ENCODE assay signal across 22 mouse cellular contexts in the genomic region with DNA sequence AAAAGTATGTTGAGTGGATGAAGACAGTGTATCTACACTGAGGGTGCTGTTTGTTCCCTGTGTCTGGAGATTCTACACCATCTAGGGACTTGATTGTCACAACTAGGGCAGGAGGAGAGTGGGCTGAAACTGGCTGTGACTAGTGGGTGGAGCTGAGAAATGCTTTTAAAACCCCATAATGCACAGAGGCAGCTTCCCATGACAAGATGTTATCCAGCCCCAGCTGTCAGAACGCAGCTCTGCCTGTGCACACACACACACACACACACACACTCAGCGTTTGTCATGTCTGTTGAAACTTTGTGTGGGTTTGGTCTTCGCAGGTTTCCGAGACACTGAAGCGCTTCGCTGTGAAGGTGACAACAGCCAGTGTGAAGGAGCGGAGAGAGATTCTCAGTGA. TPM values are rescaled to one million over a fixed set of nuclear protein-coding genes. Genes with fewer than 3 reads are reported as not detected.
A peak's percentile ranks its signal among the peaks of the same experiment; 100 is the strongest.
DNase-seq lines count a peak whose midpoint lies in the region; ATAC-seq and TF ChIP-seq lines count a peak whose summit lies in the region.
"Had no signal": no experiment of that assay in that cellular context is flagged by ENCODE, and none has a peak within 500 bp of the region (broad histone marks: within the 10 kb centered on the region; RNA-seq: fewer than 3 reads in every experiment).

No protein-coding gene starts in this region.

- TF ChIP-seq POLR2A in lung, adult 2 months (IDR thresholded peaks at IDR 0.05; ENCODE audit: borderline replicate concordance, extremely low read depth, low read depth, low read length) = no peak

- no peak overlapping the region for H3K27ac ChIP-seq in left cerebral cortex, adult 2 months
- no peak overlapping the region for H3K27ac ChIP-seq in intestine, embryonic 16.5 days (ENCODE audit: low read length)
- no peak overlapping the region for H3K27ac ChIP-seq in embryonic facial prominence, embryonic 10.5 days (replicated peaks)
- H3K27ac ChIP-seq: embryonic facial prominence, embryonic 15.5 days; heart, adult 2 months; limb, embryonic 10.5 days; liver, embryonic 14.5 days; stomach, embryonic 15.5 days had no signal

- no peaks in the 10 kb centered on the region for H3K9me3 ChIP-seq in intestine, embryonic 16.5 days (ENCODE audit: control insufficient read depth, low read length)
- H3K9me3 ChIP-seq in embryonic facial prominence, embryonic 10.5 days = no peaks in the 10 kb centered on the region
- H3K9me3 ChIP-seq: embryonic facial prominence, embryonic 15.5 days; limb, embryonic 10.5 days; megakaryocyte, embryonic 14.5 days; stomach, embryonic 15.5 days had no signal

- H3K9ac ChIP-seq in intestine, embryonic 16.5 days (ENCODE audit: low read depth, low read length) = no peak overlapping the region
- H3K9ac ChIP-seq: embryonic facial prominence, embryonic 15.5 days; liver, embryonic 14.5 days; stomach, embryonic 15.5 days had no signal

- DNase-seq in layer of hippocampus, adult 11-12 months (ENCODE audit: low spot score) = peak; percentile 66
- DNase-seq in layer of hippocampus, adult 9-10 months (ENCODE audit: low spot score) = no peak
- peak; percentile 32 to 57 for DNase-seq in frontal cortex, postnatal 25 days (ENCODE audit: low spot score in 2 of 2)
- DNase-seq in left cerebral cortex, adult 2 months (ENCODE audit: extremely low spot score in 1 of 2, low spot score in 2 of 2) = peak; percentile 54 to 73
- DNase-seq in right cerebral cortex, postnatal 36 days (ENCODE audit: low spot score in 2 of 2) = peak; percentile 75 to 85
- DNase-seq in embryonic facial prominence, embryonic 10.5 days (ENCODE audit: low spot score) = no peak
- DNase-seq in lung, adult 2 months = no peak
- DNase-seq: B cell, adult 2 months; cerebellum, adult 11-12 months; gastrocnemius, postnatal 10 days; heart, adult 2 months; heart, postnatal 10 days; lung, postnatal 10 days; spleen, adult 18-20 months; thymus, postnatal 36 days had no signal

- WGBS in intestine, embryonic 16.5 days = 84% methylated on average over 7 of the region's 7 CpGs
- 97% methylated on average over 7 of the region's 7 CpGs for WGBS in embryonic facial prominence, embryonic 10.5 days
- 89% methylated on average over 7 of the region's 7 CpGs for WGBS in lung, adult 2 months

- no peak for ATAC-seq in intestine, embryonic 16.5 days
- ATAC-seq: inflammation-experienced regulatory T-cells, adult 6 months had no signal

- no peaks in the 10 kb centered on the region for H3K27me3 ChIP-seq in intestine, embryonic 16.5 days (replicated peaks; ENCODE audit: control insufficient read depth, insufficient read depth, low read length)
- no peaks in the 10 kb centered on the region for H3K27me3 ChIP-seq in embryonic facial prominence, embryonic 10.5 days (replicated peaks; ENCODE audit: low read depth, poor library complexity, severe bottlenecking)
- H3K27me3 ChIP-seq: embryonic facial prominence, embryonic 15.5 days; megakaryocyte, embryonic 14.5 days; stomach, embryonic 15.5 days had no signal

- no peak overlapping the region for H3K4me2 ChIP-seq in intestine, embryonic 16.5 days (ENCODE audit: low read depth, low read length)
- H3K4me2 ChIP-seq: embryonic facial prominence, embryonic 15.5 days; stomach, embryonic 15.5 days had no signal

- H3K36me3 ChIP-seq in intestine, embryonic 16.5 days (ENCODE audit: control insufficient read depth, insufficient read depth, low read length) = peaks cover 4% of the 10 kb centered on the region; the same call in 1 of the 2 replicates
- peaks cover 65% of the 10 kb centered on the region for H3K36me3 ChIP-seq in embryonic facial prominence, embryonic 10.5 days (replicated peaks)

- H3K4me1 ChIP-seq in intestine, embryonic 16.5 days (ENCODE audit: control insufficient read depth, insufficient read depth, low read length) = peaks cover 9% of the 10 kb centered on the region
- H3K4me1 ChIP-seq in embryonic facial prominence, embryonic 10.5 days = peaks cover 32% of the 10 kb centered on the region
- peaks cover 14% of the 10 kb centered on the region for H3K4me1 ChIP-seq in lung, adult 2 months (ENCODE audit: control insufficient read depth, insufficient read depth, low read length)

- intact Hi-C loops in left cerebral cortex, adult 2 months (cut with DNase I) = loop anchor here (5.0 to 10.0 kb wide), 2 partner anchors 41 to 154 kb away; no protein-coding TSS in a partner anchor

- H3K4me3 ChIP-seq in left cerebral cortex, adult 2 months = no peak overlapping the region
- H3K4me3 ChIP-seq in intestine, embryonic 16.5 days (ENCODE audit: low read length) = no peak overlapping the region
- no peak overlapping the region for H3K4me3 ChIP-seq in embryonic facial prominence, embryonic 10.5 days
- H3K4me3 ChIP-seq in lung, adult 2 months (replicated peaks; ENCODE audit: extremely low read depth, low read depth, low read length) = no peak overlapping the region
- H3K4me3 ChIP-seq: embryonic facial prominence, embryonic 15.5 days; heart, adult 2 months; limb, embryonic 10.5 days; megakaryocyte, embryonic 14.5 days; stomach, embryonic 15.5 days had no signal

- TF ChIP-seq CTCF in left cerebral cortex, adult 2 months (IDR thresholded peaks at IDR 0.05) = no peak
- TF ChIP-seq CTCF in lung, adult 2 months (IDR thresholded peaks at IDR 0.05; ENCODE audit: insufficient read depth, low read length) = no peak

RNA-seq across cellular contexts. Expression of a gene that starts 6.0 kb away (rescaled TPM):
- total RNA-seq in left cerebral cortex, adult 2 months (2021) = 10 to 100 TPM; 70.7 to 73.2 TPM
- 25.5 and 26.3 TPM in 2 replicates for polyA plus RNA-seq in intestine, embryonic 16.5 days (2015; fragmentation: Nextera tagmentation; extraction: Ambion mirVana)
- 65.0 and 65.1 TPM in 2 replicates for polyA plus RNA-seq in embryonic facial prominence, embryonic 10.5 days (2016; fragmentation: Nextera tagmentation; extraction: Ambion mirVana)
- polyA plus RNA-seq in lung, adult 2 months (2012; rRNA removed) = 36.8 and 52.8 TPM in 2 replicates

RNA-seq across cellular contexts. Expression of a gene that starts 11.8 kb away (rescaled TPM):
- total RNA-seq in left cerebral cortex, adult 2 months (2021) = 100 to 1,000 TPM; 183 to 187 TPM
- polyA plus RNA-seq in intestine, embryonic 16.5 days (2015; fragmentation: Nextera tagmentation; extraction: Ambion mirVana) = 1,506 and 1,615 TPM in 2 replicates
- polyA plus RNA-seq in embryonic facial prominence, embryonic 10.5 days (2016; fragmentation: Nextera tagmentation; extraction: Ambion mirVana) = 1,413 and 1,489 TPM in 2 replicates
- polyA plus RNA-seq in lung, adult 2 months (2012; rRNA removed) = 1,185 and 1,411 TPM in 2 replicates

Comparison
In these comparisons a context has a peak if more than half of its experiments do, and no peak if none do; other contexts are left out.
1. DNase-seq: peak in layer of hippocampus, adult 11-12 months (single experiment), frontal cortex, postnatal 25 days (2 of 2), left cerebral cortex, adult 2 months (2 of 2) and right cerebral cortex, postnatal 36 days (2 of 2); none in layer of hippocampus, adult 9-10 months (single experiment), embryonic facial prominence, embryonic 10.5 days (single experiment) and lung, adult 2 months (single experiment).